Mouse (Mus musculus) intestine, embryonic 14.5 days (tissue): Measurements from ENCODE around the gene Eef1akmt1. TPM values are rescaled to one million over a fixed set of nuclear protein-coding genes. Genes with fewer than 3 reads are reported as not detected.

ENCODE experiments used
- ATAC-seq: fragments of 200-750 bp; cut with Nextera tagmentation; replicated peaks from 2 replicates; pipeline ENCODE4 v1.8.0; 2017; ENCODE audit warnings: low read depth, moderate number of reproducible peaks, moderate TSS enrichment, moderate library complexity; ENCODE audit not compliant: low FRiP score, low TSS enrichment
- DNase-seq: peaks from one replicate; pipeline ENCODE4 v3.0.0-alpha.2; 2018; ENCODE audit warnings: low spot score
- H3K27ac ChIP-seq: fragments of 300-500 bp; sonication (generic); 2 replicates; pipeline ENCODE4 v1.5.1; 2014; ENCODE audit warnings: low read depth, mild to moderate bottlenecking, control low read depth
- H3K27me3 ChIP-seq: fragments of 300-500 bp; sonication (generic); replicated peaks from 2 replicates; pipeline ENCODE4 v1.6.1; 2014; ENCODE audit warnings: low read length, control low read depth; ENCODE audit not compliant: control insufficient read depth, insufficient read depth
- H3K36me3 ChIP-seq: fragments of 300-500 bp; sonication (generic); 2 replicates; pipeline ENCODE4 v1.6.1; 2014; ENCODE audit warnings: low read length, control low read depth; ENCODE audit not compliant: control insufficient read depth, insufficient read depth
- H3K4me1 ChIP-seq: fragments of 300-500 bp; sonication (generic); replicated peaks from 2 replicates; pipeline ENCODE4 v1.6.1; 2014; ENCODE audit warnings: low read length, control low read depth, mixed read lengths; ENCODE audit not compliant: control insufficient read depth, insufficient read depth
- H3K4me2 ChIP-seq: fragments of 300-500 bp; sonication (generic); 2 replicates; pipeline ENCODE4 v1.6.1; 2014; ENCODE audit warnings: low read length
- H3K4me3 ChIP-seq: fragments of 300-500 bp; sonication (generic); 2 replicates; pipeline ENCODE4 v1.5.1; 2014; ENCODE audit warnings: low read depth, low read length, control low read depth, mixed read lengths
- H3K9ac ChIP-seq: fragments of 300-500 bp; sonication (generic); 2 replicates; pipeline ENCODE4 v1.6.1; 2014; ENCODE audit warnings: mild to moderate bottlenecking, low read length
- H3K9me3 ChIP-seq: fragments of 300-500 bp; sonication (generic); 2 replicates; pipeline ENCODE4 v1.6.1; 2016; ENCODE audit warnings: low read length, control low read depth; ENCODE audit not compliant: control insufficient read depth
- WGBS: fragments of 180-500 bp; shearing (Covaris S2); extraction: QIAGEN DNeasy Blood & Tissue Kit; methylation state at CpG from one replicate; pipeline ENCODE4 v1.1.7; 2014; 5-methylcytosine and 5-hydroxymethylcytosine counted together
- polyA plus RNA-seq: library from polyadenylated mRNA; unstranded; fragments of >200 nt; fragmentation: Nextera tagmentation; extraction: Ambion mirVana; gene quantifications from 2 replicates; pipeline ENCODE4 v1.2.1, GENCODE M21; 2014

Gene Eef1akmt1
- polyA plus RNA-seq, 1 experiment from 2014 or later, result 111 TPM

DNA sequence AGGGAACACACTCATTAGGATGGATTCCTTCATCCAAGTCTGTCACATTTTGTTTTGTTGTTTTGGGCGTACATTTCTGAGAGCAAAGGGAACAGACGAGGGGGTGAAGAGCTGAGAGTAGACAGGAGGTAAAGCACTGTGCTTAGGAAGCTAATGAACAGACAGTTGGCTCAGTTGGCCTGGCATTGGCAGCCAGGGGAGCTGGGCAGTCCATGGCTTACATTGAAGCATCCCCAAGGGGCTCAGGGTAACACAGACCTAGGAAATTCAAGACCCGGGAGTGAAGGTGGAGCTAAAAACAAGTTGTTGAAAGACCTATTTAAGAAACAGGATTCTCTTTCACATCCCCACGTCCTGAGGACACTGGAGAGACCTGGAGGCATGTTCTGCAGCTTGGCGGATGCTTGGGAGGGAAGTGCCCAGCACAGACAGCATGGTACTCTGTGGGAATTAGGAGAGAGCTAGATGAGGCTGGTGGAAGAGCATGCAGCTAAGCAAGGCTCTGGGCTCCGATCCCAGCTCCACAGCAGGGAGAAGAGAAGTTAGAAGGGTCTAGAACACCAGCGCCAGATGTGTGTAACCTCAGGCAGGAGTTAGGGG lies 15.8 kb downstream of the Eef1akmt1 start:
- Histone ChIP-seq H3K36me3 (no peaks in the 10 kb centered on the region), H3K9me3 (no peaks in the 10 kb centered on the region), H3K27me3 (no peaks in the 10 kb centered on the region), H3K4me1 (no peaks in the 10 kb centered on the region), H3K27ac (no peak overlapping the region), H3K4me3 (no peak overlapping the region), H3K9ac (no peak overlapping the region), H3K4me2 (no peak overlapping the region)
- DNase-seq (no peak), ATAC-seq (no peak)
- WGBS, result 85% methylated on average over 7 of the region's 7 CpGs

DNA sequence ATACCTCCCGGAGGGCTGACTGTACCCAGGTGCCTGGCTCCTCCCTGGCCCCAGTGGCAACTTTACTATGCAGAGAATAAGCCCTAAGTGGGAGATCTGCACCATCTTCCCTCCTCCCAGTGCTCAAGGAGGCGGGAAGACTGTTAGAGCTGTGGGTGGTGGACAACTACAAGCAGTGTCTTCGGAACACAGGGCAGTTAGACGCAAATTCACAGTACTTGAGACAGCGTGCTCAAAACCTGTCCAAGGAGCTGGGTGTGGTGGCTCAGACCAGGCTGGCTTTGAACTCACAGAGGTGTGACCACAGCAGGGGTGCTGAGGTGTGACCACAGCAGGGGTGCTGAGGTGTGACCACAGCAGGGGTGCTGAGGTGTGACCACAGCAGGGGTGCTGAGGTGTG lies 17.0 kb downstream of the Eef1akmt1 start:
- WGBS, result 88% methylated on average over 5 of the region's 5 CpGs
- no peak overlapping the region for H3K9ac ChIP-seq
- H3K36me3 ChIP-seq, result peaks cover 7% of the 10 kb centered on the region; the same call in 1 of the 2 replicates
- no peak overlapping the region for H3K4me2 ChIP-seq
- H3K9me3 ChIP-seq, result no peaks in the 10 kb centered on the region
- H3K4me3 ChIP-seq, result no peak overlapping the region
- H3K4me1 ChIP-seq, result no peaks in the 10 kb centered on the region
- ATAC-seq (no peak), DNase-seq (no peak)
- H3K27me3 ChIP-seq, result no peaks in the 10 kb centered on the region
- no peak overlapping the region for H3K27ac ChIP-seq

DNA sequence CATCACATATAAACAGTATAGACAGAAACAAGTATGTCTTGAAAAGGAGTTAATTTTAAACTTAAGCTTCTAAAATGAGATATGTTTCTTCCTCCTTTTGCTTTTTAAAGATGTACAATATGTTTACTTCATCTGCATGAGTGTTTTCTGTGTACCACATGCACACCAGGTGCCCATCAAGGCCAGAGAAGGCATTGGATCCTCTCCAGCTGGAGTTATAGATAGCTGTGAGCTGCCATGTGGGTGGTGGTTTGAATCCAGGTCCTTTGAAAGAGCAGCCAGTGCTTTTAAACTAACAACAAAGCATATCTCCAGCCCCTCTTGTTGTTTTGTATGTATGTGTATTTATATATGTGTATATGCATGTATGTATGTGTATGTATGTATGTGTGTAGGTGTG lies 18.5 kb downstream of the Eef1akmt1 start:
- H3K4me3 ChIP-seq, result no peak overlapping the region
- no peaks in the 10 kb centered on the region for H3K27me3 ChIP-seq
- no peak for DNase-seq
- no peaks in the 10 kb centered on the region for H3K4me1 ChIP-seq
- no peaks in the 10 kb centered on the region for H3K9me3 ChIP-seq
- no peak for ATAC-seq
- H3K4me2 ChIP-seq, result no peak overlapping the region
- peaks cover 10% of the 10 kb centered on the region; the same call in 1 of the 2 replicates for H3K36me3 ChIP-seq
- no peak overlapping the region for H3K9ac ChIP-seq
- H3K27ac ChIP-seq, result no peak overlapping the region

DNA sequence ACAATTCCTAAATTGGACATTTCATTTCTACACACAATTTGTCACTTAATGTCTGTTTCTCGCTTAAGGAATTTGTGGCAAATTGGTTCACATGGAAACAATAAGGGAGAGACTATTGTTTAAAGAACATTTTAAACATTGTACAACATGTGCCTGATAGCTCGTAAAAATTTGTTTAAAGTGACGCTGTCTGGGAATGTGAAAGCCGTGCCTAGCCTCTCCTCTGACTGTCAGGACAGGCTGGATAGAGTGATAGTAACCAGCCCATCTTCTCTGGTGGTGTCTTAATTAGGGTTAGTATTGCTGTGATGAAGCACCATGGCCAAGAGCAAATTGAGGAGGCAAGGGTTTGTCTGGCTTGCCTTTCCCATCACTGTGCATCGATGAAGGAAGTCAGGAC lies 24.4 kb downstream of the Eef1akmt1 start:
- DNase-seq (no peak), ATAC-seq (peak; percentile 50; the same call in 1 of the 2 replicates)
- Histone ChIP-seq H3K27me3 (no peaks in the 10 kb centered on the region), H3K9me3 (peaks cover 2% of the 10 kb centered on the region; the same call in 1 of the 2 replicates), H3K27ac (peak overlapping the region; percentile 84), H3K36me3 (peaks cover 10% of the 10 kb centered on the region; the same call in 1 of the 2 replicates), H3K4me2 (no peak overlapping the region), H3K9ac (no peak overlapping the region), H3K4me1 (no peaks in the 10 kb centered on the region; the same call in 1 of the 2 replicates), H3K4me3 (no peak overlapping the region)
- 31% methylated on average over 5 of the region's 5 CpGs for WGBS

DNA sequence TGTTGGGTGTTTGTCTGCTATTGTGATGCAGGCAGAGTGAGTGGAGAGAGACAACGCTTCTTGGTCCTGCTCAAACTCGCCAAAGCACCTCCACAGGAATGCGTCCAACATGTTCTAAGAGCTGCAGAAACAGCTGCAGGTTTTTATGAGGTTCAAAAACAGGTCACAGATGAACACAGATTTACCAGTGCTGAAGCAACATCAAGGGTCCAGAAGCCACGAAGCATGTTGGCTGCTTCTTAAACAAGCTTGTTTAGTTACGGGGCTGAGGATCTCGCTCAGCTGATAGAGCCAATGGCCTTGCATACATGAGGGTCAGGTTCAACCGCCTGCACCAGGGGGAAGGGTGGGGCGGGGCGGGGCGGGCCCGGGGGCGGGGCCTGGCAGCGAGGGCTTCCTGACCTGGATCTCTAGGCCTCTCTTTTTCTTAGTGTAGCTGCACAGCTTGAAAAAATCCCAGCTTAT lies 24.8 kb downstream of the Eef1akmt1 start:
- Histone ChIP-seq H3K4me3 (no peak overlapping the region), H3K27ac (peak overlapping the region; percentile 84), H3K27me3 (no peaks in the 10 kb centered on the region), H3K9me3 (peaks cover 2% of the 10 kb centered on the region; the same call in 1 of the 2 replicates), H3K9ac (no peak overlapping the region), H3K36me3 (peaks cover 10% of the 10 kb centered on the region; the same call in 1 of the 2 replicates), H3K4me2 (no peak overlapping the region), H3K4me1 (no peaks in the 10 kb centered on the region; the same call in 1 of the 2 replicates)
- ATAC-seq (peak; percentile 83), DNase-seq (peak; percentile 78)
- WGBS, result 12% methylated on average over 13 of the region's 13 CpGs

DNA sequence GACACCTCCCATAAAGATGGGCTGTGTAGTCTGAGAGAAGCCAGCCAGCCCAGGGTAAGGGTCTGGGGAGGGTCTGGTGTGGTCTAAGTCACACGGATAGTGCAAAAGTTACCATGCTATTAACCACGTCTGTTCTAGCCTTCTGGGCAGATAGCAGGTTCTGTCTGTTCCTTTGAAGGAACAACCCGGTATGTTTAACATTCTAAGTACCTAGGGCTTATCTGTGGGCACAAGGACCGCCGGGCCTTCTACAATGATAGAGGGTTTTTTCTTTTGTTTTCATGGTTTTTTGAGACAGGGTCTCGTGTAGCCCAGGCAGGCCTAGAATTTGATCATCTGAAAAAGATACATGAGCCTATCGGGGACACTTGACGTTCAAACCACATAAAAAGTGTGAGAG lies 25.3 kb downstream of the Eef1akmt1 start:
- DNase-seq (no peak), ATAC-seq (no peak)
- Histone ChIP-seq H3K4me3 (no peak overlapping the region), H3K27me3 (no peaks in the 10 kb centered on the region), H3K4me2 (no peak overlapping the region), H3K36me3 (peaks cover 10% of the 10 kb centered on the region; the same call in 1 of the 2 replicates), H3K9me3 (peaks cover 2% of the 10 kb centered on the region; the same call in 1 of the 2 replicates), H3K27ac (peak overlapping the region; percentile 84), H3K4me1 (no peaks in the 10 kb centered on the region; the same call in 1 of the 2 replicates), H3K9ac (no peak overlapping the region)
- 81% methylated on average over 8 of the region's 8 CpGs for WGBS

DNA sequence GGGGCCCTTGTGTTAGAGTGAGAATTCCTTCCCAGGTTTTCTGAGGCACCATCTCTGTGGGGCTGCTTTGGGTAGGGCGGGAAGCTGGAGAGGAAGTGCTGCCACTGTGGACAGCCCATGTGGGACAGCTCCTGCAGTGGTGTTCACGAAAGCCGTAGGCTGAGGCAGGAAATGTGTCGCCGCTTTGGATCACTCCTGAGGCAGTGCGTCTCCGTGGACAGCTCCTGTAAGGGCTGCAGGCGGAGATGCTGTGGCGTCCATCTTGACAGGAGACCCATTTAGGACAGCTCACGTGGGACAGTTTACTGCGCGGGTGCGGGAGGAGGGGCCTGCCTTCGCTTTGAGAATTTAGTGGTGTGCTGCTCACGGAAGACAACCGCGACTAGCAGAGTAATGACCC lies 25.9 kb downstream of the Eef1akmt1 start:
- Histone ChIP-seq H3K27me3 (no peaks in the 10 kb centered on the region), H3K9me3 (peaks cover 2% of the 10 kb centered on the region; the same call in 1 of the 2 replicates), H3K4me1 (no peaks in the 10 kb centered on the region; the same call in 1 of the 2 replicates), H3K4me2 (no peak overlapping the region), H3K36me3 (peaks cover 10% of the 10 kb centered on the region; the same call in 1 of the 2 replicates), H3K4me3 (no peak overlapping the region), H3K9ac (no peak overlapping the region), H3K27ac (peak overlapping the region; percentile 84; the same call in 1 of the 2 replicates)
- ATAC-seq, result no peak
- 81% methylated on average over 17 of the region's 17 CpGs for WGBS
- DNase-seq, result no peak

DNA sequence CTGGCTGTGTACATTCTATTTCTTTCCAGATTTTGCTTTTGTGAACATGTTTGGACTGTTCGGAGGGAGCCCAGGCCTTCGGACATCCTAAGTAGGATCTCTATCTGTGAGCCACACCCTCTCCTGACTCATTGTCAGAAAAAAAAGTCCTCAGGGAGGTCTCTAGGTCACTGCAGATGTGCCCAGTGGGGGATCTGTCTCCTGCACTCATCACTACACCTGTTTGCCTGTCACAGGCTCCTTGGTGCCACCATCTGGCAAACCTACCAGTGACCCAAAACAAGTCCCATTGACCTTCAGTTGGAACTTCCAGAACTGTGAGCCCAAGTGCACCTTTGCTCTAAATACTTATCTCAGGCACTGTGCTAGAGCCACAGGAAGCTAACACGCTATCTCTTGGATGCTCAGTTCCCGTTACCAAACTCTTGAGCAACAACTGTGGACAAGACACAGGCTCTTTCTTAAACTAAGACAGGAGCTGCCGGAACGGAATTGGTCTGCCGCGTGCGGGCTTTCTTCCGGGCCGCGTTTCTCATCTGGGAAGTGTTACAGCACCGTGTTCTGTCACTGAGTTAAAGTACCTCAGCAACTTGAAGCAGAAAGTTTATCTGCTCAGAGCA lies 27.9 kb downstream of the Eef1akmt1 start:
- WGBS, result 89% methylated on average over 13 of the region's 13 CpGs
- Histone ChIP-seq H3K4me1 (no peaks in the 10 kb centered on the region; the same call in 1 of the 2 replicates), H3K4me3 (no peak overlapping the region), H3K4me2 (no peak overlapping the region), H3K27me3 (no peaks in the 10 kb centered on the region), H3K9me3 (peaks cover 2% of the 10 kb centered on the region; the same call in 1 of the 2 replicates), H3K27ac (no peak overlapping the region), H3K9ac (no peak overlapping the region), H3K36me3 (no peaks in the 10 kb centered on the region)
- ATAC-seq (no peak), DNase-seq (no peak)
